Mouse (Mus musculus) olfactory bulb, adult 2 months (tissue): ENCODE measurements around the gene Cdc123. TPM values are rescaled to one million over a fixed set of nuclear protein-coding genes. Genes with fewer than 3 reads are reported as not detected.
"Not testable (repeated sequence)": the region's sequence is repeated elsewhere in the genome, so short reads cannot be mapped to it uniquely, and the experiment has no call there.

Experiments
- H3K27ac ChIP-seq: fragments of 200-500 bp; 2 replicates; pipeline ENCODE4 v1.5.1; 2012; ENCODE audit warnings: low read depth, low read length; ENCODE audit not compliant: insufficient read depth
- H3K4me1 ChIP-seq: fragments of 200-500 bp; 2 replicates; pipeline ENCODE4 v1.6.1; 2012; ENCODE audit warnings: low read length; ENCODE audit not compliant: control insufficient read depth, insufficient read depth
- H3K4me3 ChIP-seq: fragments of 200-500 bp; 2 replicates; pipeline ENCODE4 v1.5.1; 2012; ENCODE audit warnings: mild to moderate bottlenecking, low read depth, low read length, moderate library complexity; ENCODE audit not compliant: insufficient read depth
- CTCF ChIP-seq: fragments of 200-500 bp; IDR thresholded peaks from 2 replicates; pipeline ENCODE4 v1.5.1; 2012; ENCODE audit warnings: low read depth, mild to moderate bottlenecking, low read length, moderate library complexity; ENCODE audit not compliant: insufficient read depth
- POLR2A ChIP-seq: fragments of 200-500 bp; IDR thresholded peaks from 2 replicates; pipeline ENCODE4 v1.6.1; 2012; ENCODE audit warnings: mild to moderate bottlenecking, low read depth, low read length, moderate library complexity; ENCODE audit not compliant: insufficient read depth
- WGBS: fragments of 180-500 bp; shearing (Covaris S2); methylation state at CpG from one replicate; pipeline ENCODE4 v1.1.7; 2018; 5-methylcytosine and 5-hydroxymethylcytosine counted together
- polyA plus RNA-seq: library from polyadenylated mRNA; stranded (reverse); fragments of >200 nt; gene quantifications from 2 replicates; pipeline ENCODE4 v1.2.4, GENCODE M21; 2012; ENCODE audit warnings: low replicate concordance; ENCODE audit not compliant: missing spikeins, insufficient read depth, insufficient read length

The Cdc123 gene
- polyA plus RNA-seq, 1 experiment: not detected

GRCm38 (mm10) chr2:5811235-5811782 lies 33.7 kb downstream of the Cdc123 start:
- Histone ChIP-seq H3K4me3 (no peak overlapping the region), H3K27ac (no peak overlapping the region), H3K4me1 (no peaks in the 10 kb centered on the region)
- WGBS: 85% methylated on average over 5 of the region's 5 CpGs
- TF ChIP-seq CTCF (no peak), POLR2A (no peak)

DNA sequence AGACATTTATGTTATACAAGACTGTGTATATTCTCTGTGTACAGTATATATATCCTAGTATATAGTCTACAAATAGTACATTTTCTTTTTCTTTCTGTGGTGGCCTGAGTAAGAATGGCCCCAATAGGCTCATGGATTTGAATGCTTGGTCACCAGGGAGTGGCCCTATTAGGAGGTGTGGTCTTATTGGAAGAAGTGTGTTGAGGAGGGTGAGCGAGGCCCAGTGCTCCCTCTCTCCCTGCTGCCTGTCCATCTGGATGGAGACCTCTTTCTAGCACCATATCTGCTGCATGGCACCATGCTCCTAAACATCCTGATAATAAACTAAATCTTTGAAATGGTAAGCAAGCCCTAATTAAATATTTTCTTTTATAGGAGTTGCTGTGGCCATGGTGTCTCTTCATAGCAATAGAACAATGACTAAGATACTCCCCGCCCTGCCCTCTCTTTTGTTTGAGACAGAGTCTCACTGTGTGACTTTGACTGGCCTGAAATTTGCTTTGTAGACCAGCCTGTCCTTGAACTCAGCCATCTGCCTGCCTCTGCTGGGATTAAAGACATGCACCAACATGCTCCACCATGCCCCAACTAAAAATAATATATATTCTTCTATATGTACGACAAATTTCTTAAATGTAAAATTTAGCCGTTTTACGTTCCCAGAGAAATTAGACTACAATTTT lies 34.8 kb downstream of the Cdc123 start:
- H3K4me3 ChIP-seq: no peak overlapping the region
- no peaks in the 10 kb centered on the region for H3K4me1 ChIP-seq
- TF ChIP-seq POLR2A (no peak), CTCF (no peak)
- H3K27ac ChIP-seq: no peak overlapping the region
- 90% methylated on average over 5 of the region's 5 CpGs for WGBS

DNA sequence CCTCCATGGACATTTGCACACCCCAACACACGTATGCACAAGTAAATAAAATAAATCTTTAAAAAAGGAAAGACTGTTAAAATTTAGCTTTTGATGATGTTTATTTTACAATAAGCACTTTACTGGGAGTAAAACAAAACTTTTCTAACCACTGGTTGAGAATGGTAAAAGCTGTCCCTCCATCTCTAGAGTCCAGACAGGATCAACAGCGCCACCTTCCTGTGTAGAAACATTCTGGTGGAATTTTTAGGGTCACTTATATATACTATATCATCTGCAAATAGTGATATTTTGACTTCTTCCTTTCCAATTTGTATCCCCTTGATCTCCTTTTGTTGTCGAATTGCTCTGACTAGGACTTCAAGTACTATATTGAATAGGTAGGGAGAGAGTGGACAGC lies 38.8 kb downstream of the Cdc123 start:
- WGBS: 84% methylated on average over 3 of the region's 3 CpGs
- H3K4me1 ChIP-seq, H3K27ac ChIP-seq, H3K4me3 ChIP-seq: not testable (repeated sequence)

GRCm38 (mm10) chr2:5805228-5805627 lies 39.7 kb downstream of the Cdc123 start:
- 86% methylated on average over 7 of the region's 7 CpGs for WGBS
- no peak overlapping the region for H3K27ac ChIP-seq
- H3K4me1 ChIP-seq: no peaks in the 10 kb centered on the region
- TF ChIP-seq POLR2A (no peak), CTCF (no peak)
- H3K4me3 ChIP-seq: no peak overlapping the region

DNA sequence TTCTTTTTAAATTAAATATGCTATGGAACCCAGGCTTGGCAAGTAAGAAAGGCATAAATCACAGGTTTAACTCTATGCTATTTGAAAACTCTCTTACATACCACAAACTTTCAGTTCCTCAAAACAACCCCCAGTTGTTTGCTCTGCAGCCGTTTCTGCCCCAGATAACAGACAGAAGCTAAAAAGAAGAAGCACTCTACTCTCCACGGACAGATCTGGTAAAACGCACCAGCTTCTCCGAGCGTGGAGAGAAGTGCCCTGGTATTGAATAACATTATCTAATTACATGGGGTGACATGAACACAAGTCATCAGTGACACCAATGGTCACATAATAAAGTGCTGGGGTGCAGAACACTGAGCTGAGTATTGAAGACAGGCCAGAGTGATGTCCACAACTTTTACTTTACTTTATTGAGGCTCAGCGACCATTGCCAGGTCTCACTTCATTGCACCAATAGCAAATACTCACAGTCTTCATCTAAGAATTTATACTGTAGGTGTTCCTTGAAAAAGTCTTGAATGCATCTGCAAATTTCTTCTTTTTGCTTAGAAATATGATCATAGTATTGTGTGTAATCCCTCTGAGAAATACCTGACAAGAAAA lies 40.4 kb downstream of the Cdc123 start:
- 85% methylated on average over 6 of the region's 6 CpGs for WGBS
- Histone ChIP-seq H3K27ac (no peak overlapping the region), H3K4me3 (no peak overlapping the region), H3K4me1 (no peaks in the 10 kb centered on the region)
- TF ChIP-seq POLR2A (no peak), CTCF (no peak)

DNA sequence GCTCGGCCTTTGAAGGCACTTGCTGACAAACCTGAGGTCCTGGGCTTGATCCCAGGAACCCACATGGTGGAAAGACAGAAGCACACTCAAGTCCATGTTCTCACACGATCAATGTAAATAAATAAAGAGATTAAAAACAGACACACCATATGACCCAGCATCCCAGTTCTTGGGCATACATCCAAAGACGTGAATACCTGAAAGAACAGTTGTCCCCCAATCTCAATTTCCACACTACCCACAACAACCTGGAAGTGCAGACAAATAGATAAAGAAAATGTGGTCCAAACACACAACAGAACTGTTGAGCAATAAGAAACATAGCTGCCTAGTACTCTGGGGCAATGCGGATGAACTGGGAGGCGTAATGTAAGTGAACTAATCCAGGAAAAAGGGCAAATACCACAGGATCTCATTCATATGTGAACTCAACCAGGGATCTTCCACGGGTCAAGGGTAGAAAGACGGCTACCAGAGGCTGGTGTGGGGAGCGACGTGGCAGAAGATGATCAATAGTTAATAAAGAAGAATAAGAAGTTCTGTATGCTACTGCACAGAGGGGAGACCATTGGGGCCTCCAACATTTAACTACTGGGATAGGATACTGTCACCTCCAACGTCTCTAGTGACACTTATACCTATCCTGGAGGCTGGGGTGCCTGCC lies 42.9 kb downstream of the Cdc123 start:
- no peak for TF ChIP-seq POLR2A
- TF ChIP-seq CTCF: no peak
- 94% methylated on average over 10 of the region's 10 CpGs for WGBS
- no peaks in the 10 kb centered on the region for H3K4me1 ChIP-seq
- H3K27ac ChIP-seq: no peak overlapping the region
- no peak overlapping the region for H3K4me3 ChIP-seq

- H3K27ac ChIP-seq: no peak overlapping the region
- H3K4me3 ChIP-seq: no peak overlapping the region
- 84% methylated on average over 9 of the region's 9 CpGs for WGBS
- no peak for TF ChIP-seq CTCF
- no peak for TF ChIP-seq POLR2A
- H3K4me1 ChIP-seq: no peaks in the 10 kb centered on the region
These were observed 43.8 kb downstream of the Cdc123 start for GRCm38 (mm10) chr2:5801182-5801640.

DNA sequence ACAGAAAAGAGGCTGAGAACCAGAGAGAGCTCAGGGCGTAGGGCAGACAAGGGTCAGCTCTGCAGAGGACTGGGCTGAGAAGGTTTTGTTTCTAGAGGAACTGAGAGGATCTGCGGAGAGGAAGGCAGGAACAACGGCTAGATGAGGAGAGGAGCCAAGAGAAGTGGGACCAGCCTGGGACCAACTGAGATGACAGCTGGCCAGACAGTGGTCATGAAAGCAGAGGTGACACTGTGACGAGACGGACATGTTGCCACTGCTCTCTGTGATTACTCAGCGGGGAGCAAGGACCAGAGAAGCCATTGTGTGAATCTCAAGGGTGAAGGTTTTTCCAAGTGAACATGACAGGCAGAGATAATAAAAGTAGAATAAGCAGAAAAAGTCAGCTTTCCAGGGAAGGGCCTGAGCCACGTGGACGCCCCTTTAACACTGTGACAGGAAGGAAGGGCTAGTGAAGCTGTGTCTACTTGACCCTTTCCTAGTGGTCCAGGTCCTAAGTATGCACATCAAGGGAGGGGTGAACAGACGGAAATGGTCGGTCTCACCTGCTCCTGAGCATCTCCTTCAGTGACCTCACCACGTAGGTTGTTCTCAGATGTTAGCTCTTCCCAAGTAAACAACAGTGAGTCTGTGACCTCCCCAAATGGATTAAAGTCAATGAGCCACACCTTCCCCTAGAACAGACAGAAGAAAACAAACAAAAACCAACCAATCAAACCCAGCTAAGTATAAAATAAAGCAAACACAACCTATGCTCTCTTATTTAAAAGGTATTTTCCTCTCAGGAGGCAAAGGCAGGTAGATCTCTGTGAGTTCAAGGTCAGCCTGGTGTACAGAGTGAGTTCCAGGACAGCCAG lies 46.9 kb downstream of the Cdc123 start:
- TF ChIP-seq POLR2A (no peak), CTCF (no peak)
- Histone ChIP-seq H3K27ac (no peak overlapping the region), H3K4me1 (no peaks in the 10 kb centered on the region), H3K4me3 (no peak overlapping the region)
- 92% methylated on average over 11 of the region's 11 CpGs for WGBS
